Mouse (Mus musculus): ENCODE measurements around the gene Cactin. TPM values are rescaled to one million over a fixed set of nuclear protein-coding genes. Genes with fewer than 3 reads are reported as not detected.

Cactin gene
- polyA plus RNA-seq, 1 experiment from 2014 or later = 39.9 TPM

- no peak for ATAC-seq
- 93% methylated on average over 23 of the region's 23 CpGs for WGBS
- Histone ChIP-seq H3K27me3 (no peaks in the 10 kb centered on the region), H3K27ac (no peak overlapping the region), H3K36me3 (ENCODE audit: poor library complexity, severe bottlenecking) (peaks cover 67% of the 10 kb centered on the region), H3K9me3 (replicated peaks) (no peaks in the 10 kb centered on the region), H3K4me3 (no peak overlapping the region), H3K4me2 (no peak overlapping the region; the same call in 1 of the 2 replicates), H3K9ac (no peak overlapping the region), H3K4me1 (peaks cover 30% of the 10 kb centered on the region)
Measured at GRCm38 (mm10) chr10:81323141-81323775, 2.4 kb downstream of the Cactin start.

DNA sequence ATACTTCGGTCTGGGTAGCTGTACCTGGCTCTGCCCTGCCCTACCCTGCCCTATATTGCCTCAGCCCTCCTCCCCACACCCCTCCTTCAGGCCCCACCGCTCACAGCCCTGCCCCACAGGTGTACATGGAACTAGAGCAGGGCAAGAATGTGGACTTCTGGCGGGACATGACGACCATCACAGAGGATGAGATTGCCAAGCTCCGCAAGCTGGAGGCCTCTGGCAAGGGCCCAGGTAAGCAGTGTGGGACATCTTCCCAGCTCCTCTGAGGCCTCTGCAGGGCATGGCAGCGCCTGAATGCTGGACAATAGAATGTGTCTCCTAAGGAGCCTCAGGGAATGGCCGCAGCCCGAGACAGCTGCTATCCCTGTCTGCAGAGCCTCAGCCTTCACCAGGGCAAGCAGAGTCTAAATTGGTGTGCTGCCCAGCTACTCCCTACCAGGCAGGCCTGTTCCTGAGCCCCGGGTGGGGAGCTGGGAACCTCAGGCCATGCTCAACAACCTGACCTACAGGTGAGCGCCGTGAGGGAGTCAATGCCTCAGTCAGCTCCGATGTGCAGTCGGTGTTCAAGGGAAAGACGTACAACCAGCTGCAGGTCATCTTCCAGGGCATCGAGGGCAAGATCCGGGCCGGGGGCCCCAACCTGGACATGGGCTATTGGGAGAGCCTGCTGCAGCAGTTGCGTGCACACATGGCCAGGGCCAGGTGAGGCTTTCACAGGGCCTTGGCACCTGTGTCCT is 3.1 kb downstream of the Cactin start:
- Histone ChIP-seq H3K27me3 (no peaks in the 10 kb centered on the region), H3K4me3 (peak overlapping the region; percentile 13; the same call in 1 of the 2 replicates), H3K27ac (no peak overlapping the region), H3K9ac (no peak overlapping the region), H3K36me3 (ENCODE audit: poor library complexity, severe bottlenecking) (peaks cover 63% of the 10 kb centered on the region), H3K4me1 (peaks cover 26% of the 10 kb centered on the region), H3K9me3 (replicated peaks) (no peaks in the 10 kb centered on the region), H3K4me2 (no peak overlapping the region)
- 94% methylated on average over 18 of the region's 18 CpGs for WGBS
- no peak for ATAC-seq

- Histone ChIP-seq H3K4me2 (no peak overlapping the region), H3K27ac (no peak overlapping the region), H3K36me3 (ENCODE audit: poor library complexity, severe bottlenecking) (peaks cover 63% of the 10 kb centered on the region), H3K9me3 (replicated peaks) (no peaks in the 10 kb centered on the region), H3K9ac (no peak overlapping the region), H3K4me3 (no peak overlapping the region), H3K4me1 (peaks cover 16% of the 10 kb centered on the region), H3K27me3 (no peaks in the 10 kb centered on the region)
- ATAC-seq = no peak
- 95% methylated on average over 21 of the region's 21 CpGs for WGBS
Measured at GRCm38 (mm10) chr10:81325176-81325575, 4.3 kb downstream of the Cactin start.

GRCm38 (mm10) chr10:81325781-81326180 is 4.9 kb downstream of the Cactin start:
- Histone ChIP-seq H3K4me2 (no peak overlapping the region), H3K9ac (no peak overlapping the region), H3K27ac (no peak overlapping the region), H3K4me3 (no peak overlapping the region), H3K36me3 (ENCODE audit: poor library complexity, severe bottlenecking) (peaks cover 63% of the 10 kb centered on the region), H3K27me3 (no peaks in the 10 kb centered on the region), H3K9me3 (replicated peaks) (no peaks in the 10 kb centered on the region), H3K4me1 (peaks cover 16% of the 10 kb centered on the region)
- no peak for ATAC-seq
- 95% methylated on average over 18 of the region's 18 CpGs for WGBS

DNA sequence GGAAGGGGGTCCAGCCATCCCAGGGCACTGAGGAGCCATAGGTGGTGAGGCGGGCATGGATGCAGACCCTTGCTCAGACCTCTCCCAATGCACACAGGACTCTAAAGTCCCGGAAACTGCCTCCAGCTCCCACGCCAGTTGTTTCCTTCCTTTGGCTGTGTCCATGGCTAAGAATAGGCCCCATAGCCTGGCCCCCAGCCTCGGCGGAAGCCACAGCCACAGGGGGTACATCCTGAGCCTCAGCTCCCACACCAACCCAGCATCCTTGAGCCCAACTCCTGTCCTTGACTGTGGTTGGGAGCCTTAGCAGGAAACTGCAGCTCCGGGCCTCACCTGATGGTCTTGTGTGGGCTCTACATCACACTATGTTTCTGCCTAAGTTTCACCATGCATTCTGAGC is 6.0 kb downstream of the Cactin start:
- H3K36me3 ChIP-seq (ENCODE audit: poor library complexity, severe bottlenecking) = peaks cover 63% of the 10 kb centered on the region

DNA sequence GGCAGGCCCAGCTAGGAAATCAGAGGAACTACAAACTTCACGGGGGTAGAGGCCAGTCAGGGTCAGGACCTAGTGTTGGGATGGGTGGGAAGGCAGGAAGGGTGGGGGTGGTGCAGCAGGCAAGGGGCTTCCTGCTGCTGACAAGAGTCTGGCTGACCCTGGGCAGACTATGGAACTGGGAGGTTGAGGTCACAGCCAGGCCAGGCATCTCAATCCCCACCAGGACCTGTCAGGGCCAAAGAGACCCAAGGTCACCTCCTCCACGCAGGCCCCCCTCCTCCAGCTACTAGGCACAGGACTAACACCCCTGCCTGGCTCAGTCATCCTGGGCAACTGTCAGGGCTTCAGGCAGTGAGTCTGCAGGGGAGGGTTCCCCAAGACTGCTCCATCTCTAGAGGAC is 7.1 kb downstream of the Cactin start:
- Histone ChIP-seq H3K4me3 (no peak overlapping the region), H3K27me3 (peaks cover 16% of the 10 kb centered on the region), H3K36me3 (ENCODE audit: poor library complexity, severe bottlenecking) (peaks cover 54% of the 10 kb centered on the region), H3K9me3 (replicated peaks) (no peaks in the 10 kb centered on the region), H3K4me1 (0 out of 2 replicates have a peak, but pooled peaks cover under 1% of the 10 kb centered on the region), H3K27ac (no peak overlapping the region; the same call in 1 of the 2 replicates), H3K4me2 (no peak overlapping the region), H3K9ac (no peak overlapping the region)
- WGBS = 58% methylated on average over 2 of the region's 2 CpGs
- no peak for ATAC-seq

More for the DNA sequence above, 6.0 kb downstream of the Cactin start:
- no peak overlapping the region for H3K4me3 ChIP-seq
- H3K27me3 ChIP-seq = peaks cover 5% of the 10 kb centered on the region
- no peak overlapping the region for H3K4me2 ChIP-seq
- WGBS = 83% methylated on average over 6 of the region's 6 CpGs
- no peak for ATAC-seq
- no peak overlapping the region for H3K9ac ChIP-seq
- H3K4me1 ChIP-seq = peaks cover 12% of the 10 kb centered on the region
- H3K9me3 ChIP-seq (replicated peaks) = no peaks in the 10 kb centered on the region
- no peak overlapping the region for H3K27ac ChIP-seq

DNA sequence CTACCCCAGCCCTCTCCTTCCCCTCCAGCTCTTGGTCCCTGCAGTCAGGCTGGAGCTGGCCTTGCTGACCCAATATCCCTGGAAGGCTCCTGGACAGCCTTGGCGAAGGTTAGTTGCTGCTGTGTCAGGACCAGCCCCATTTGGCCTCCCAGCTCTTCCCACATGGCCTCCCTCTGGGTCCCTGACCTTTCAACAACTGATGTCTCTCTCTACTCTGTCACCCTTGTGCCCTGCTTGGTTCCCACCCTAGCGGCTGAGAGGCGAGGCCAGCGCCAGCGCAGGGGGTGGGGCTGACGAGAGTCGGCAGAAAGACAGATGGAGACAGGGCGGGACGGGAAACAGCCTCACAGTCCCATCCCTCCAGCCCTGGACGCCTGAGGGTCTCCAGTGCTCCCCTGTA is 7.5 kb downstream of the Cactin start, which contains the start of gene Tbxa2r:
Tbxa2r (plus strand) TSS at position 346 of the 400 bp plus-strand sequence.
- no peak within 1 kb of the TSS for H3K4me2 ChIP-seq
- H3K9ac ChIP-seq = peak within 1 kb of the TSS; percentile 27; the same call in 1 of the 2 replicates
- H3K4me3 ChIP-seq = no peak within 1 kb of the TSS
- H3K9me3 ChIP-seq (replicated peaks) = no peaks in the 10 kb centered on the region
- peaks cover 20% of the 10 kb centered on the region for H3K27me3 ChIP-seq
- H3K4me1 ChIP-seq = no peaks in the 10 kb centered on the region
- 15% methylated on average over 10 of the region's 10 CpGs for WGBS
- H3K27ac ChIP-seq = no peak within 1 kb of the TSS; the same call in 1 of the 2 replicates
- ATAC-seq = no peak; the same call in 1 of the 2 replicates
- peaks cover 50% of the 10 kb centered on the region for H3K36me3 ChIP-seq (ENCODE audit: poor library complexity, severe bottlenecking)

DNA sequence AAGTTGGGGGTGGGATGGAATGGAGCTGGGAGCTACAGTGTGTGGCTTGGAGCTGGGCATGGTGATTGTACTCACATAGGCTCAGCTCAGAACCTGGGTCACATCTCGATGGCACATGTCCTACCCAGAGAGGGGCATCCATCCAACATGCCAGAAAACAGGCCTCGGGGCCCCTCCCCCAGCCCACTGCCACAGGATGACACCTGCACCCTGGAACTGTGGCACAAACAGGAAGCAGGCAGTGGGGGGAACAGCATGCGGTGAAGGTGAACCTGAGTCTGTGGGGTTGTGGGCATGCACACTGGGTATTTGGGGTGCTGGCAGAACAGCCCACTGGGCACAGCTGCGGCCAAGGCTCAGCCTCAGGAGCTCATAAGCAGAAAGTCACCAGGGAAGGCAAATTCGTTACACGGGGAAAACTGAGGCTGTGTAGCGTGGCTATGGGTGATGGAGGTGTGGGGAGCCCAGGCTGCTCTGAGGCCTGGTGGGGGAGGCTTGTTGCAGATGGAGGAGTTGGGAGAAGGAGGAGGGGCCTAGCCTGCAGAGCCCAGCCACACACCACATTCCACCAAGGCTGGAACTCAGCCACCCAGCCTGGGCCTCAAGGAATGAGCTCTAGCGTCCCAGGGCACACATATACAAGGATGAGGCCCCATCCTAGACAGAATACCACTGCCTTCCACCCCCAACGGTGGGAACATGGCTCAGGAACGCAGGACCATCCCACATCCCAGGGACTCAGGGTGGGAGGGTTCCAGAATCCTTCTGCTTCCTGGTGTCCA is 8.5 kb downstream of the Cactin start:
- Histone ChIP-seq H3K9ac (peak overlapping the region; percentile 37; the same call in 1 of the 2 replicates), H3K27ac (no peak overlapping the region), H3K36me3 (ENCODE audit: poor library complexity, severe bottlenecking) (peaks cover 40% of the 10 kb centered on the region), H3K4me1 (no peaks in the 10 kb centered on the region), H3K9me3 (replicated peaks) (no peaks in the 10 kb centered on the region), H3K4me2 (no peak overlapping the region), H3K4me3 (no peak overlapping the region), H3K27me3 (peaks cover 25% of the 10 kb centered on the region)
- 76% methylated on average over 10 of the region's 10 CpGs for WGBS
- ATAC-seq = no peak

- H3K9ac ChIP-seq = 0 out of 2 replicates have a peak overlapping the region, but pooled peaks have one; percentile 37
- H3K36me3 ChIP-seq (ENCODE audit: poor library complexity, severe bottlenecking) = peaks cover 34% of the 10 kb centered on the region
- 62% methylated on average over 4 of the region's 4 CpGs for WGBS
- H3K4me1 ChIP-seq = no peaks in the 10 kb centered on the region
- H3K9me3 ChIP-seq (replicated peaks) = no peaks in the 10 kb centered on the region
- ATAC-seq = no peak
- H3K27me3 ChIP-seq = peaks cover 29% of the 10 kb centered on the region
- no peak overlapping the region for H3K4me3 ChIP-seq
- H3K27ac ChIP-seq = no peak overlapping the region
- H3K4me2 ChIP-seq = no peak overlapping the region
Measured at GRCm38 (mm10) chr10:81330007-81330406, 9.1 kb downstream of the Cactin start.

- H3K36me3 ChIP-seq (ENCODE audit: poor library complexity, severe bottlenecking) = peaks cover 11% of the 10 kb centered on the region
- no peaks in the 10 kb centered on the region for H3K9me3 ChIP-seq (replicated peaks)
- H3K4me3 ChIP-seq = no peak overlapping the region
- no peak for ATAC-seq
- H3K9ac ChIP-seq = no peak overlapping the region
- no peak overlapping the region for H3K27ac ChIP-seq
- peaks cover 32% of the 10 kb centered on the region for H3K27me3 ChIP-seq
- 13% methylated on average over 29 of the region's 29 CpGs for WGBS
- H3K4me1 ChIP-seq = 0 out of 2 replicates have a peak, but pooled peaks cover 2% of the 10 kb centered on the region
- 0 out of 2 replicates have a peak overlapping the region, but pooled peaks have one; percentile 1 for H3K4me2 ChIP-seq
Measured at GRCm38 (mm10) chr10:81332277-81332676, 11.4 kb downstream of the Cactin start.

DNA sequence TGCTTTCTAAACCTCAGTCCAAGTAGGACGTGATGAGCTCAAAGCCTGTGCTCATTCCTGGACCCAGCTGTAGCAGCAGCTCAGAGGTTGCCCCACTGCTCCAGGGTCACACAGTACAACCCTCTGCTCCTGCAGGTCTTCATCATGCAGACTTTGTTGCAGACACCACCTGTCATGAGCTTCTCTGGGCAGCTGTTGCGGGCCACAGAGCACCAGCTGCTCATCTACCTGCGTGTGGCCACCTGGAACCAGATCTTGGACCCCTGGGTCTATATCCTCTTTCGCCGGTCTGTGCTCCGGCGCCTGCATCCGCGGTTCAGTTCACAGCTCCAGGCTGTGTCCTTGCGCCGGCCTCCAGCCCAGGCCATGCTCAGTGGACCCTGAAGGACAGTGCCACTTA is 13.4 kb downstream of the Cactin start:
- Histone ChIP-seq H3K27ac (no peak overlapping the region), H3K4me1 (0 out of 2 replicates have a peak, but pooled peaks cover 2% of the 10 kb centered on the region), H3K4me2 (no peak overlapping the region), H3K4me3 (no peak overlapping the region), H3K9me3 (replicated peaks) (no peaks in the 10 kb centered on the region), H3K9ac (no peak overlapping the region), H3K36me3 (ENCODE audit: poor library complexity, severe bottlenecking) (no peaks in the 10 kb centered on the region), H3K27me3 (peaks cover 45% of the 10 kb centered on the region)
- no peak for ATAC-seq
- 60% methylated on average over 11 of the region's 11 CpGs for whole genome bisulfite sequencing
